Mouse (Mus musculus) megakaryocyte, embryonic 14.5 days (primary cell): ENCODE data around the gene Jsrp1. TPM values are rescaled to one million over a fixed set of nuclear protein-coding genes. Genes with fewer than 3 reads are reported as not detected.

Experiments
- H3K27me3 ChIP-seq: replicated peaks from 2 replicates; pipeline ENCODE3; 2012; ENCODE audit warnings: inconsistent platforms
- H3K36me3 ChIP-seq: replicated peaks from 2 replicates; pipeline ENCODE3; 2012; ENCODE audit warnings: low read length, inconsistent platforms, mixed read lengths
- H3K4me1 ChIP-seq: 2 replicates; pipeline ENCODE4 v1.6.1; 2012; ENCODE audit warnings: inconsistent platforms
- H3K4me3 ChIP-seq: replicated peaks from 2 replicates; pipeline ENCODE3; 2012; ENCODE audit warnings: moderate library complexity, mild to moderate bottlenecking, inconsistent platforms
- H3K9me3 ChIP-seq: 2 replicates; pipeline ENCODE4 v1.6.1; 2012; ENCODE audit warnings: inconsistent platforms
- FLI1 ChIP-seq: IDR thresholded peaks from 2 replicates; pipeline ENCODE4 v1.6.1; 2012; ENCODE audit warnings: low read length, inconsistent platforms, mixed read lengths
- GATA1 ChIP-seq: IDR thresholded peaks from 3 replicates; pipeline ENCODE4 v1.6.1; 2012; ENCODE audit warnings: mixed read lengths, low read length, inconsistent platforms, borderline replicate concordance
- polyA plus RNA-seq: library from polyadenylated mRNA; stranded (reverse); fragments of >175 nt; gene quantifications from 2 replicates; pipeline ENCODE4 v1.2.3, GENCODE M21; 2012; ENCODE audit warnings: low replicate concordance; ENCODE audit not compliant: insufficient read depth

Gene Jsrp1
- polyA plus RNA-seq, 1 experiment, result not detected

DNA sequence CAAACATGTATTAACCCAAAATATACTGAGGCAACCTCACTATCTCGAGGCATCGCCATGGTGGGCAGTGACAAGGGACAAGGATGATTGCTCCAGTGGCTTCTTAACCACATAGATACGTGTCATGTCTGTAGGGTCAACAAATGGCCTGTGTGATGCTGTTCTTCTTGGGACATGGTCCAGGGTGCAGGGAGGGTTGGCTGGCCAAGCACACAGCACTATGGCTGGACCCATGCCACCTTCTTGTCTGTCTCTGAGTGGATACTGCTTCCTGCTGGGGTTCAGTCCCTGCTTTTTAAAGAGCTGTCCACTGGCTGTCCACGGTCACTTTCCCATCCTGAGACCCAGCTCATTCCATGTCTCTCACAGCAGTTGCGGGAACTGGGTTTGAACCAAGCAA, 36.2 kb downstream of the Jsrp1 start:
- H3K9me3 ChIP-seq, result no peaks in the 10 kb centered on the region
- H3K4me1 ChIP-seq, result peaks cover 82% of the 10 kb centered on the region
- TF ChIP-seq GATA1 (no peak), FLI1 (no peak)
- no peak overlapping the region for H3K4me3 ChIP-seq
- peaks cover 100% of the 10 kb centered on the region for H3K36me3 ChIP-seq
- no peaks in the 10 kb centered on the region for H3K27me3 ChIP-seq

DNA sequence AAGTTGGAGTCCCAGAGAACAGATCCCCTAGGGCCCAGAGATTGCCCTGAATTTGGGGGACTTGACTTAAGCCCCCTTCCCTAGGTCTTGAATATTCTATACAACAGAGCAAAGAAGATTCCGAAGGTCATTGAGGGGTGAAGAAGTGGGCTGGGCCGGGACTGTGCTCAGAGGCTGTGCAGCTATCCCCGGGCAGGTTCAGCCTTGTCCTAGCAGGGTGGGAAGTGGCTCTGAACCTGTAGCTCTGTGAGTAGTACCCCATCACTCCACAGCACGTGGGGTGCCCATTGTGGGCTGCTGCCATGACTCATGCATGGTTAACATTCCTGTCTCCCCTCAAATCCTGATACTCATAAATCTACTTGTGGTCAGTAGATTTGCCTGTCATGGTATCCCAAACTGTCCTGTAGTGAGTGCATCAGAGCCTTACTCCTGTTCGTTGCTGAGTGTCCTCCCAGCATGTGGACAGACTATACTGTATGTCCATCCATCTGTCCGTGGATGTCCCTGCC, 36.9 kb downstream of the Jsrp1 start:
- Histone ChIP-seq H3K36me3 (peaks cover 100% of the 10 kb centered on the region), H3K4me1 (peaks cover 90% of the 10 kb centered on the region), H3K27me3 (no peaks in the 10 kb centered on the region), H3K9me3 (no peaks in the 10 kb centered on the region), H3K4me3 (no peak overlapping the region)
- TF ChIP-seq GATA1 (no peak), FLI1 (no peak)

DNA sequence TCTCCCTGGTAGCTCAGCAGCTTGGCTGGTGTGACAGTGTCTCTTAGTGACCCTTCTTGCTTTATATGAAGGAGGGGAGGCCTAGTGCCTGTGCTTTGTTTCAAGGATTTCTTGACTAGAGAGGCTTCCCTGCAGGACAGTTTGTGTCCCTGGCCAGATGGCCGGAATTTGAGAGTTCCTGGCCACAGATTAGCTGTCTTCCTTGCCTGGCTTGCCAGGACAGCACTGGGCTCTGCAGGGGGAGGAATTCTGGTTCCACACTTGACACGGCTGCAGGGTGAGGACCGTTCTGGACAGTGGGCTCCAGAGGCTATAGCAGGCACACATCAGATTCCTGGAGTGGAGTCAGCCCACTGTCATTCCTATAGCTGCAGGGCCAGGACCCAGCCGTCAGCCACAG, 37.6 kb downstream of the Jsrp1 start:
- no peaks in the 10 kb centered on the region for H3K27me3 ChIP-seq
- no peak overlapping the region for H3K4me3 ChIP-seq
- peaks cover 96% of the 10 kb centered on the region for H3K4me1 ChIP-seq
- TF ChIP-seq GATA1 (no peak), FLI1 (no peak)
- no peaks in the 10 kb centered on the region for H3K9me3 ChIP-seq
- H3K36me3 ChIP-seq, result peaks cover 100% of the 10 kb centered on the region

DNA sequence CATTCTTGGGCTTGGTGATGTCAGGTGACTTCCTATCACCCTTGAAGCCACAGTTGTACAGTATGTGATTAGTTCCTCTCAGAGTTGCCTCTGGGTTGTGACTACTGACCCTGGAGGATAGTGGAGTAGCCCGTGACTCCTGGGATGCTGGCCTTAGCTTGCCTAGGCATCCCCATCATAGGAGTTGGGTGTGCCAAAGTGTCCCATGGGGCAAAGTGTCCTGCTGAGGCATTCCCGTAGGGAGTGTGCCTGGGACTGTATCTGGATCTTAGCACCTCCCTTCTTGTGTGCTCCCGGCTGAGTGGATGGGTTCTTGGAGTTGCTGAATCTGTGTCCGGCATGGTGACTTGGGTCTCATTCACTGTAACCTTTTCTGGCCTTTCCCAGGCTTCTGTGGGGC, 38.3 kb downstream of the Jsrp1 start:
- peak overlapping the region; percentile 50 for H3K4me3 ChIP-seq
- TF ChIP-seq GATA1 (no peak), FLI1 (no peak)
- no peaks in the 10 kb centered on the region for H3K9me3 ChIP-seq
- H3K27me3 ChIP-seq, result no peaks in the 10 kb centered on the region
- peaks cover 98% of the 10 kb centered on the region for H3K4me1 ChIP-seq
- peaks cover 100% of the 10 kb centered on the region for H3K36me3 ChIP-seq

DNA sequence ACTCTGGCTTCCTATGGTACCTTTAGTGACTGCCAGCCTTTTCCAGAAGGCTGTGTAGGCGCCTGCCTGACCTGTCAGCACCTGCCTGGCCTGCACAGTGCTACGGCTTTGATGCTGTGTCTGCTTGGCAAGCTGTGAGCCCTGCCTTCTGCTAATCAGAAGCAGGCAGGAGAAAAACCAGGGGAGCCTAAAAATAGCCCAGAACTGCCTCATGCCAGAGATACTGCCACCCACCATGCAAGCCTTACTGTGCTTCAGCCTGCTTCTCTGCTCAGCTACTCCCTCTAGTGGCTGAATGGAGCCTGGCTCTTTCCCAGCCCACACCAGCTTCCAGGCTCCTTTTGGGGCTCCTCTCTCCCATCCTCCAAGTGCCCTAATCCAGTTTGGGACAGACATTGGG, 38.7 kb downstream of the Jsrp1 start:
- Histone ChIP-seq H3K9me3 (no peaks in the 10 kb centered on the region), H3K36me3 (peaks cover 100% of the 10 kb centered on the region), H3K27me3 (no peaks in the 10 kb centered on the region), H3K4me1 (peaks cover 98% of the 10 kb centered on the region), H3K4me3 (peak overlapping the region; percentile 74)
- TF ChIP-seq GATA1, result no peak
- no peak for TF ChIP-seq FLI1

DNA sequence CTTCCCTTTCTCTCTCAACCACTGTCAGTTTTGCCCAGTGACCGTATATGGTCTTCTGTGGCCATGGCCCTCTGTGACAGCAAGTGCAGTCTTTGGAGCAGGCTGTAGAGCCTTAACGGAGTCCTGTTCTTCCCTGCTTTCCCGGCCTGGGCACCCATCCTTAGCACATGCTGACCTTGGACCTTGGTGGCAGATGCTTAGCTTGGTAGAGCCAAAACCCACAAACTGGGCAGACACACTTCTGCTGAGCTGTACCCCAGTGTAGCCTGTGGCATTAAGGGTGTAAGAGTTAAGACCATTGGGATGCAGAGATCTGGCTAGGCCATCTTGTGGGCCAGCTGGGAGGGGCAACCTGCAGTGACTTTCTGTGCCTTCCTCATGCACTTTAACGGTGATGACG, 39.5 kb downstream of the Jsrp1 start:
- Histone ChIP-seq H3K4me1 (peaks cover 98% of the 10 kb centered on the region), H3K27me3 (no peaks in the 10 kb centered on the region), H3K9me3 (no peaks in the 10 kb centered on the region), H3K4me3 (peak overlapping the region; percentile 74), H3K36me3 (peaks cover 98% of the 10 kb centered on the region)
- TF ChIP-seq FLI1 (no peak), GATA1 (no peak)

DNA sequence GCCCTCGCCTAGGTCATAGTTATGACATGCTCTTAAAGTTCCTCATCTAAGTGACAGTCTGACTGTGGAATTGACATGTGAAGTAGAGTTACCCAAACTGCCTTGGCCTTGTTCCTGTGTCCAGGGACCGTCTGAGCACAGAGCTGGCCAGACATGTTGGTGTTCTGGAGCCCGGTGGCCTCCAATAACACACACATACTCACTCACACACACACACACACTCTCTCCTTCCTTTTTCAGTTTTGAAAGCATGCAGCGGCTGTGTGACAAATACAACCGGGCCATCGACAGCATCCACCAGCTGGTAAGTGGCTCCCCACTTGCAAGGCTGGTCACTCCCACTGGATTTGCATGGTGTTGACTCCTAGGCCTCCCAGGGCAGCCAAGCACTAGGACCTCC, 44.9 kb downstream of the Jsrp1 start:
- Histone ChIP-seq H3K4me3 (no peak overlapping the region), H3K27me3 (no peaks in the 10 kb centered on the region), H3K9me3 (no peaks in the 10 kb centered on the region), H3K36me3 (peaks cover 95% of the 10 kb centered on the region), H3K4me1 (peaks cover 92% of the 10 kb centered on the region)
- TF ChIP-seq FLI1 (no peak), GATA1 (no peak)

DNA sequence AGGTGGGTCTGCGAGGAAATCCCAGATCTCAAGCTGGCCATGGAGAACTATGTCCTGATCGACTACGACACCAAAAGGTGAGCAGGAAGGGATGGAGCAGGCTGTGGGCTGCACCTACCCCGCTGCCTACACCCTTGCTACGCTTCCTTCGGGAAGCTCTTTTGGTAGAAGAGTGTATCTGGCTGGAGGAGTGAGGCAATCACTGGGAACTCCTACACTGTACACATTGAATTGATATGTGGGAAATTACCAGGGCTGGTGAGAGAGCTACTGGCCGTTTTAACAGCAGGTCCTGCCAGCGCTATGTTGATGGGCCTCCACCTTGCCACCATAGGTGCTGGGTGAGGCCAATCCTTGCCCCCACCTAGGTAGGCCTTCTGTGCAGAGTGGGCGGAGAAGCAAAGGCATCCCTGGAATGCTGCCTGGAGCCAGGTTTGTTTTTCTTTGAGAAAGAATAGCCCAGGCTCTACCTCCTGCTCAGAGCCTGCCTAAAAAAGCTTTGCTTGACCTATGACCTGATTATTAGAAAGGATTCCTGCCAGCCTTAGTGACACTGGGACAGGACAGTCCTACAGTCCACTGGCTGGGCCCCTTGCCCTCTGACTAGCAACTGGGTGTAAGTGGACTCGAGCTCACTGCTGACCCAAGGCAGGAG, 47.0 kb downstream of the Jsrp1 start:
- TF ChIP-seq FLI1, result no peak
- no peak for TF ChIP-seq GATA1
- Histone ChIP-seq H3K4me1 (peaks cover 92% of the 10 kb centered on the region), H3K36me3 (peaks cover 89% of the 10 kb centered on the region), H3K4me3 (no peak overlapping the region), H3K27me3 (no peaks in the 10 kb centered on the region), H3K9me3 (no peaks in the 10 kb centered on the region)

DNA sequence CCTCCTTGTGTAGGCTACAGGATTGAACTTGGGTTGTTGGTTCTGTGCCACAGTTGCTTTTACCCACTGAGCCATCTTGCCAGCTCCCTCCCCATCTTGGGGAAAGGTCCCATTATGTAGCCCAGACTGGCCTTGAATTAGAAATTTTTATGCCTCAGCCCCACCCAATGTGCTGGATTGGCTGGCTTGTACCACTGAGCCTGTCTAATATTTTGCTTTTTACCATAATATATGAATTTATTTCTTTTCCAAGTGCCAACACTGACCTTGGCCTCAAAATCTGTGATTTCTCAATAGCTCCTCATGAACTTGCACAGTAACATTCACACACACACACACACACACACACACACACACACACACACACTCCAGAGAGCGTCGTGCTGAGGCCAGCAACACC, 47.6 kb downstream of the Jsrp1 start:
- peaks cover 92% of the 10 kb centered on the region for H3K4me1 ChIP-seq
- no peak for TF ChIP-seq FLI1
- no peak for TF ChIP-seq GATA1

DNA sequence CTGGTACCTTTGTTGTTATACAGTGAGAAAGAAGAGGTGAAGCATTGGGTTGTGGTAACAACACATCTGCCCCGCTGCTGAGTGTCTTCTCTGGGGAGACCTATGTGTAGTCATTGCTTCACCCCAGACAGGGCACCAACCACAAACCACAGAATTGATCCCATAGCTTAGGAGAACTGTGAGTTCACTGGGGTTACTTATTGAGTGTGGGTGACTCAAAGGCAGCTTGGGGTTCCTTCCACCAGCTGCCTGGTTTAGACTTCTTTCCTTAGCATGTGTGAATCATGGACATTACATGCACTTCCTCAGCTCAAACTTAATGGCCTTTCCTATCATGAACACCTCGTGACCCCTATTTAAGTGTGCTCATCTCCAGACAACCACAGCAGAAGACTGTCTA, 49.8 kb downstream of the Jsrp1 start:
- Histone ChIP-seq H3K27me3 (no peaks in the 10 kb centered on the region), H3K9me3 (no peaks in the 10 kb centered on the region), H3K4me3 (peak overlapping the region; percentile 40), H3K4me1 (peaks cover 92% of the 10 kb centered on the region), H3K36me3 (peaks cover 76% of the 10 kb centered on the region)
- TF ChIP-seq FLI1, result no peak
- no peak for TF ChIP-seq GATA1

More for the DNA sequence above, 47.6 kb downstream of the Jsrp1 start:
- Histone ChIP-seq H3K27me3 (no peaks in the 10 kb centered on the region), H3K4me3 (no peak overlapping the region), H3K36me3 (peaks cover 87% of the 10 kb centered on the region), H3K9me3 (no peaks in the 10 kb centered on the region)

DNA sequence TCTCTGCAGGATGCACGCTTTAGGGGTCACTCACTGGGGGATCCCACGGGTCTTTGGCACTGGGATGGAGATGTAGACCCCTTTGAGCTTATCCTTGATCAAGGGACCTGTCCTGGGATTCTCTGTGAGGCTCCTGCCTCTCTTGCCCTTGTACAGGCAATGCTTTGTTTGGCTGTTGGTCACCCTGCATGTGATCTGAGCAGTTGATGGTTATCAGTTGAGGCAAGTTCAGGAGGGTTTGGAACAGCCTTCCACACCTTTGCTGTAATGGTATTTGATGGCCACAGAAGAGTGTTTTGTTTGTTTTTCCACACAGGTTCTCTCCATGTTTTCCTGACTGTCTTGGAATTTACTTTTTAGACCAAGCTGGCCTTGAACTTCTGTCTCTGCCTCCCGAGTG, 51.5 kb downstream of the Jsrp1 start:
- Histone ChIP-seq H3K9me3 (no peaks in the 10 kb centered on the region), H3K4me1 (peaks cover 95% of the 10 kb centered on the region), H3K4me3 (no peak overlapping the region), H3K36me3 (peaks cover 66% of the 10 kb centered on the region), H3K27me3 (no peaks in the 10 kb centered on the region)
- TF ChIP-seq GATA1, result no peak
- TF ChIP-seq FLI1, result no peak
